Mouse (Mus musculus) lung, adult 2 months (tissue): Measurements from ENCODE around the gene 2310034G01Rik.

Experiments used
- CTCF ChIP-seq: fragments of 200-500 bp; IDR thresholded peaks from 2 replicates; pipeline ENCODE4 v1.5.1; 2011; ENCODE audit warnings: mild to moderate bottlenecking, low read length, control low read depth; ENCODE audit not compliant: insufficient read depth
- POLR2A ChIP-seq: fragments of 200-500 bp; IDR thresholded peaks from 2 replicates; pipeline ENCODE4 v1.6.1; 2011; ENCODE audit warnings: low read depth, mild to moderate bottlenecking, control low read depth, low read length, borderline replicate concordance; ENCODE audit errors: extremely low read depth

- TF ChIP-seq CTCF (no peak), POLR2A (no peak)
Observed at GRCm38 (mm10) chr19:46338942-46339286, 11.2 kb downstream of the 2310034G01Rik start.
